8 mouse cellular contexts compared by ENCODE assay signal in genomic region chr8:75110093-75110492, GRCm38 (mm10). TPM values are rescaled to one million over a fixed set of nuclear protein-coding genes. Genes with fewer than 3 reads are reported as not detected.
DNase-seq lines count a peak whose midpoint lies in the region; ATAC-seq lines count a peak whose summit lies in the region.

No protein-coding gene starts in this region.

- 21% methylated on average over 13 of the region's 13 CpGs for WGBS in embryonic facial prominence, embryonic 12.5 days
- WGBS in hindbrain, embryonic 14.5 days: 22% methylated on average over 13 of the region's 13 CpGs
- WGBS in midbrain, embryonic 15.5 days: 18% methylated on average over 13 of the region's 13 CpGs

- H3K9ac ChIP-seq in embryonic facial prominence, embryonic 12.5 days: peak overlapping the region; percentile 93
- H3K9ac ChIP-seq in hindbrain, embryonic 14.5 days: peak overlapping the region; percentile 58
- peak overlapping the region; percentile 20; the same call in 1 of the 2 replicates for H3K9ac ChIP-seq in midbrain, embryonic 15.5 days

- peak overlapping the region; percentile 96 for H3K4me2 ChIP-seq in embryonic facial prominence, embryonic 12.5 days (replicated peaks)
- H3K4me2 ChIP-seq in hindbrain, embryonic 14.5 days (replicated peaks): peak overlapping the region; percentile 87
- H3K4me2 ChIP-seq in midbrain, embryonic 15.5 days: peak overlapping the region; percentile 81

- peaks cover 42% of the 10 kb centered on the region for H3K36me3 ChIP-seq in embryonic facial prominence, embryonic 12.5 days
- H3K36me3 ChIP-seq in hindbrain, embryonic 14.5 days (replicated peaks; ENCODE audit: control insufficient read depth, insufficient read depth): peaks cover 25% of the 10 kb centered on the region
- no peaks in the 10 kb centered on the region for H3K36me3 ChIP-seq in midbrain, embryonic 15.5 days (replicated peaks)

- H3K27ac ChIP-seq in embryonic facial prominence, embryonic 12.5 days: no peak overlapping the region
- no peak overlapping the region for H3K27ac ChIP-seq in hindbrain, embryonic 14.5 days
- no peak overlapping the region for H3K27ac ChIP-seq in midbrain, embryonic 15.5 days

- DNase-seq in left cerebral cortex, postnatal 4 days: peak; percentile 5
- DNase-seq in left cerebral cortex, postnatal 36 days (ENCODE audit: low spot score in 2 of 2): no peak
- DNase-seq in hindbrain, embryonic 14.5 days (ENCODE audit: low spot score): no peak
- DNase-seq in adipocyte (ENCODE audit: low spot score): no peak
- DNase-seq in left cerebral cortex, adult 11 months (ENCODE audit: low spot score): no peak
- no peak for DNase-seq in layer of hippocampus, adult 18-20 months (ENCODE audit: low spot score in 2 of 2)

- H3K27me3 ChIP-seq in embryonic facial prominence, embryonic 12.5 days: no peaks in the 10 kb centered on the region
- no peaks in the 10 kb centered on the region for H3K27me3 ChIP-seq in hindbrain, embryonic 14.5 days (ENCODE audit: control insufficient read depth, insufficient read depth, low read length)
- H3K27me3 ChIP-seq in midbrain, embryonic 15.5 days (replicated peaks): no peaks in the 10 kb centered on the region

- H3K9me3 ChIP-seq in embryonic facial prominence, embryonic 12.5 days: no peaks in the 10 kb centered on the region
- no peaks in the 10 kb centered on the region for H3K9me3 ChIP-seq in hindbrain, embryonic 14.5 days (ENCODE audit: control insufficient read depth, low read length)
- H3K9me3 ChIP-seq in midbrain, embryonic 15.5 days: no peaks in the 10 kb centered on the region

- peaks cover 20% of the 10 kb centered on the region for H3K4me1 ChIP-seq in embryonic facial prominence, embryonic 12.5 days
- peaks cover 14% of the 10 kb centered on the region; the same call in 1 of the 2 replicates for H3K4me1 ChIP-seq in hindbrain, embryonic 14.5 days (replicated peaks; ENCODE audit: control insufficient read depth, insufficient read depth, low read length)
- H3K4me1 ChIP-seq in midbrain, embryonic 15.5 days: peaks cover 26% of the 10 kb centered on the region

- peak overlapping the region; percentile 72 for H3K4me3 ChIP-seq in embryonic facial prominence, embryonic 12.5 days
- H3K4me3 ChIP-seq in hindbrain, embryonic 14.5 days (replicated peaks; ENCODE audit: low read length): peak overlapping the region; percentile 74
- H3K4me3 ChIP-seq in midbrain, embryonic 15.5 days: peak overlapping the region; percentile 56

- ATAC-seq in embryonic facial prominence, embryonic 12.5 days (ENCODE audit: insufficient number of reproducible peaks, insufficient read depth, low FRiP score, low TSS enrichment): no peak
- no peak for ATAC-seq in hindbrain, embryonic 14.5 days (ENCODE audit: low FRiP score)
- no peak for ATAC-seq in midbrain, embryonic 15.5 days (replicated peaks)

- intact Hi-C loops in left cerebral cortex, postnatal 4 days (cut with DNase I): no loop called here
- intact Hi-C loops in left cerebral cortex, postnatal 36 days (cut with DNase I): no loop called here

RNA-seq across cellular contexts. Expression of gene Mcm5, which starts 0.7 kb away (rescaled TPM):
- total RNA-seq in left cerebral cortex, postnatal 4 days (2021): 10 to 100 TPM; 16.6 to 17.5 TPM
- 1 to 10 TPM; 7.4 to 7.6 TPM for total RNA-seq in left cerebral cortex, postnatal 36 days (2021)
- polyA plus RNA-seq in embryonic facial prominence, embryonic 12.5 days (2016; fragmentation: Nextera tagmentation; extraction: Ambion mirVana): 205 TPM in 2 replicates
- 27.0 and 33.3 TPM in 2 replicates for polyA plus RNA-seq in hindbrain, embryonic 14.5 days (2014; fragmentation: Nextera tagmentation; extraction: Ambion mirVana)
- polyA plus RNA-seq in midbrain, embryonic 15.5 days (2015; fragmentation: Nextera tagmentation; extraction: Ambion mirVana): 34.0 and 34.2 TPM in 2 replicates
- total RNA-seq in layer of hippocampus, adult 18-20 months (2021): 1 to 10 TPM; 5.2 to 5.7 TPM

RNA-seq across cellular contexts. Expression of gene Hmox1, which starts 16.7 kb away (rescaled TPM):
- 1 to 10 TPM; 7.3 to 7.5 TPM for total RNA-seq in left cerebral cortex, postnatal 4 days (2021)
- 1 to 10 TPM; 3.9 to 5.1 TPM for total RNA-seq in left cerebral cortex, postnatal 36 days (2021)
- 19.5 and 23.4 TPM in 2 replicates for polyA plus RNA-seq in embryonic facial prominence, embryonic 12.5 days (2016; fragmentation: Nextera tagmentation; extraction: Ambion mirVana)
- polyA plus RNA-seq in hindbrain, embryonic 14.5 days (2014; fragmentation: Nextera tagmentation; extraction: Ambion mirVana): 10.2 and 10.5 TPM in 2 replicates
- polyA plus RNA-seq in midbrain, embryonic 15.5 days (2015; fragmentation: Nextera tagmentation; extraction: Ambion mirVana): 11.6 and 14.2 TPM in 2 replicates
- total RNA-seq in layer of hippocampus, adult 18-20 months (2021): 1 to 10 TPM; 7.7 to 8.3 TPM

Comparison
In these comparisons a context has a peak if more than half of its experiments do, and no peak if none do; other contexts are left out.
1. H3K9ac ChIP-seq: peak in every context shown above with its lines; median percentile 93 in embryonic facial prominence, embryonic 12.5 days; 58 in hindbrain, embryonic 14.5 days; 20 in midbrain, embryonic 15.5 days.